ENCODE assay signal across 14 mouse cellular contexts in genomic region chr17:72817574-72817973, GRCm38 (mm10). TPM values are rescaled to one million over a fixed set of nuclear protein-coding genes. Genes with fewer than 3 reads are reported as not detected.
DNase-seq lines count a peak whose midpoint lies in the region.
"Had no signal": no experiment of that assay in that cellular context is flagged by ENCODE, and none has a peak within 500 bp of the region (broad histone marks: within the 10 kb centered on the region; RNA-seq: fewer than 3 reads in every experiment).

No protein-coding gene starts in this region.

- DNase-seq in left cerebral cortex, adult 11 months (ENCODE audit: low spot score) = peak; percentile 71
- no peak for DNase-seq in left cerebral cortex, postnatal 4 days
- peak; percentile 66 to 79 for DNase-seq in frontal cortex, postnatal 36 days (ENCODE audit: low spot score in 2 of 2)
- DNase-seq in left cerebral cortex, postnatal 36 days (ENCODE audit: low spot score in 2 of 2) = peak; percentile 65 to 68
- DNase-seq in retina, embryonic 14.5 days (ENCODE audit: low spot score) = no peak
- no peak for DNase-seq in adrenal gland, adult 2 months
- DNase-seq in cerebellum, adult 8-10 months = no peak
- DNase-seq: adrenal gland, adult 8-10 months; cerebellum, adult 9-11 months; kidney, postnatal 10 days; lung, adult 2 months; lung, postnatal 36 days; retina, postnatal 1 day; thymus, adult 18-20 months had no signal

- intact Hi-C loops in left cerebral cortex, postnatal 4 days (cut with DNase I) = no loop called here
- intact Hi-C loops in left cerebral cortex, postnatal 36 days (cut with DNase I) = no loop called here

RNA-seq across cellular contexts. Expression of gene Ypel5, which starts 18.7 kb away (rescaled TPM):
- total RNA-seq in left cerebral cortex, postnatal 4 days (2021) = 10 to 100 TPM; 53.1 to 53.7 TPM
- 10 to 100 TPM; 83.7 to 94.6 TPM for total RNA-seq in left cerebral cortex, postnatal 36 days (2021)
- total RNA-seq in adrenal gland, adult 2 months (2021) = 10 to 100 TPM; 54.6 to 78.9 TPM
- 12.3 and 13.1 TPM in 2 replicates for polyA plus RNA-seq in adrenal gland, adult 2 months (2012; rRNA removed)

Comparison
In these comparisons a context has a peak if more than half of its experiments do, and no peak if none do; other contexts are left out.
1. DNase-seq: peak in left cerebral cortex, adult 11 months (single experiment), frontal cortex, postnatal 36 days (2 of 2) and left cerebral cortex, postnatal 36 days (2 of 2); none in left cerebral cortex, postnatal 4 days (single experiment), retina, embryonic 14.5 days (single experiment), adrenal gland, adult 2 months (single experiment) and cerebellum, adult 8-10 months (single experiment).